Mouse (Mus musculus): ENCODE results near the gene Klhl2. TPM values are rescaled to one million over a fixed set of nuclear protein-coding genes. Genes with fewer than 3 reads are reported as not detected.
A peak's percentile ranks its signal among the peaks of the same experiment; 100 is the strongest.

Klhl2 gene
- polyA plus RNA-seq, 1 experiment from 2014 or later: 16.3 TPM

DNA sequence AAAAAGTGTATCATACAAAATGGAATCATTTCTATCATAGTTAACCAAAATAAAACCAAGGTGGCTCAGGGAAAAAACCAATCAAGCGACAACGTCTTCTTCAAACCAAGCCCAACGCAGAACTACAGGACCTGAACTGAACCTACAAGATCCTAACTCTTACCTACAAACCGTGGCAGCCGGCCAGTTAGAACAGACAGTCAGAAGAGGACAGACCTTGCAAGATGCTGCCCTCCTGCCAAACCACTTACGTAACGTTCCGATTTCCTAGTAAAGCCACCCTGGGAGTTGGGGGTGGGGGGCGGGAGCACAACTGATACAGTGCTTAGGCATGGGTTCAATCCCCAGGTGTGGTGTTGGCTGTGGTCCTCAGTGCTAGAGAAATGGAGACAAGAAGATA is 82.8 kb downstream of the Klhl2 start:
- Histone ChIP-seq H3K4me3 (ENCODE audit: low read length) (no peak overlapping the region), H3K36me3 (ENCODE audit: control insufficient read depth, insufficient read depth, low read length) (no peaks in the 10 kb centered on the region), H3K27me3 (replicated peaks; ENCODE audit: control insufficient read depth, insufficient read depth, low read length) (no peaks in the 10 kb centered on the region), H3K9ac (ENCODE audit: low read depth, low read length) (no peak overlapping the region), H3K4me1 (ENCODE audit: control insufficient read depth, insufficient read depth, low read depth, low read length) (no peaks in the 10 kb centered on the region), H3K9me3 (ENCODE audit: control insufficient read depth, low read length) (no peaks in the 10 kb centered on the region), H3K4me2 (ENCODE audit: low read length) (no peak overlapping the region), H3K27ac (ENCODE audit: low read depth, low read length) (no peak overlapping the region)
- ATAC-seq: no peak
- 90% methylated on average over 9 of the region's 9 CpGs for WGBS

DNA sequence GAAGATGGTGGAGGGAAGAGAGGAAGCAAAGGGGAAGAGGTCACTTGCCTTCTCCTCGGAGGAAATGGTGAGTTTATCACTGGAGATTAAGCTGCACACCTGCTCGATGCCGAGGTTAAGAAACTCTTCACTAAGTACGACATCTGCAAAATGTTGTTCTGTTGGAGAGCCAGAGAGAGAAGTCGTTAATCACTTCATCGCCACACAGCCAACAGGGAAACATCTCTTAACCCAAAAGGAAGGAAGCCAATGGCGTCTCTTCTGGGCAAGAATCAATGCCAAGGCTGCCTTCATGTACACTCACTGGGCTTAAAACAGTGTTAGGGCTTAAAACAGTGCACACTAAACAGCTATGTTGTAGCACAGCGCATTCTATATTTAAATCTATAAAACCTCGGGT is 85.7 kb downstream of the Klhl2 start:
- Histone ChIP-seq H3K4me3 (ENCODE audit: low read length) (no peak overlapping the region), H3K36me3 (ENCODE audit: control insufficient read depth, insufficient read depth, low read length) (no peaks in the 10 kb centered on the region), H3K4me2 (ENCODE audit: low read length) (no peak overlapping the region), H3K27me3 (replicated peaks; ENCODE audit: control insufficient read depth, insufficient read depth, low read length) (no peaks in the 10 kb centered on the region), H3K27ac (ENCODE audit: low read depth, low read length) (no peak overlapping the region), H3K4me1 (ENCODE audit: control insufficient read depth, insufficient read depth, low read depth, low read length) (no peaks in the 10 kb centered on the region), H3K9ac (ENCODE audit: low read depth, low read length) (no peak overlapping the region), H3K9me3 (ENCODE audit: control insufficient read depth, low read length) (no peaks in the 10 kb centered on the region)
- 81% methylated on average over 9 of the region's 9 CpGs for WGBS
- ATAC-seq: no peak

DNA sequence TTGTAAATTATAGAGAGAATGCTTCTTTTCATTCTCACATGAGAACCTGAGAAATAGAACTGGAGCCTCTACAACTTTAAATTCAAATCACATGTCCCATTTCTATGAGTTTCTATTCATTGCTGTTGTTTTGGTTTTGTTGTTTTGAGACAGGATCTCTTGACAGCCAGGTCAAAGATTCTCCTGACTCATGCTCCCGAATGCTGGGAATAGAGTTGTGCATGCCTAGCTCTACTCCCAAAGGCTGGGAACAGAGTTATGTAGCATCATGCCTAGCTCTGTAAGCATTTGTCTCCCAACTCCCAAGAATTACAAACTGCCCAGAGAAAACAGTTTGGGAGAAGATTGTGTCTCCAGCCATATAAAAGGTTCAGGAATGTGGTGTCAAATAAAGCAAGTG is 87.1 kb downstream of the Klhl2 start:
- WGBS: 69% methylated on average over 1 of the region's 1 CpGs
- no peaks in the 10 kb centered on the region for H3K27me3 ChIP-seq (replicated peaks; ENCODE audit: control insufficient read depth, insufficient read depth, low read length)
- no peak for ATAC-seq
- H3K4me3 ChIP-seq (ENCODE audit: low read length): no peak overlapping the region
- H3K9ac ChIP-seq (ENCODE audit: low read depth, low read length): no peak overlapping the region
- no peak overlapping the region for H3K4me2 ChIP-seq (ENCODE audit: low read length)
- no peak overlapping the region for H3K27ac ChIP-seq (ENCODE audit: low read depth, low read length)
- H3K36me3 ChIP-seq (ENCODE audit: control insufficient read depth, insufficient read depth, low read length): peaks cover 5% of the 10 kb centered on the region; the same call in 1 of the 2 replicates
- H3K9me3 ChIP-seq (ENCODE audit: control insufficient read depth, low read length): no peaks in the 10 kb centered on the region
- H3K4me1 ChIP-seq (ENCODE audit: control insufficient read depth, insufficient read depth, low read depth, low read length): no peaks in the 10 kb centered on the region

DNA sequence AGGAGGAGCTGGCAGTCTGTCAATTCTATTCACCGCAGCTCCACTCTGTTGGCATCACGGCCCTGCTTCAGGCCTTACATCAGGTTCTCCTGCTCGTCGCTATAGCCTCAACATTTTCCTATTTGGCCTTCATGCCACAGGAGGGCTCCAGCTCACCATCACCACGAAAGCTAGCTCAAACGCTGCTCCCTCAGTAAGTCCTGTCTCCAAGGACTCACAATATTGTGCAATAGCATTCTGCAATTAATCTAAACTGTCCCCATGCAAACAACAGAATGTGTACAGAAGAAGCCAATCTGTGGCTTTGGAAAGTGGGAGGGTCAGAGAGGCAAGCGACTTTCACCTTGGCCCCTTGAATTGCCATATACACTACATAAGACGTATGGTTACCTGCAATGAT is 88.4 kb downstream of the Klhl2 start:
- WGBS: 55% methylated on average over 8 of the region's 8 CpGs
- peak; percentile 81 for ATAC-seq

DNA sequence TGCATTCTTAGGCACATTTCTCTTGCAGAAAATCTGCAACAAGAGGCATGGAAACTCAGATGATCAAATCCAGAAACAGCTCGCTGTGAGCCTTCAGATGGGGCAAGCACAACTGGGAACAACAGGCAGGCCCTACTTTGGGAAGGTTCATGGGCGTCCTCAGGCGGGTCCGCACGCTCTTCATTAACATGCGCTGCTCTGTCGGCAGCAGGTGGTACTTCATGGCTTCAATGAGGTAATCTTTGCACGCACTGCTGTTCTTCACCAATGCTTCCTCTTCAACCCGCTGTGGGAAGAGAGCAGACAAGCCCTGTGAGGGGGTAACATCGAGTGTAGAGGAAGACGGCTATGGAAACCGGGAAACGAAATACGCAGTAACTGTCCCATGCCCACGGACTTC is 91.9 kb downstream of the Klhl2 start:
- H3K9me3 ChIP-seq (ENCODE audit: control insufficient read depth, low read length): no peaks in the 10 kb centered on the region
- H3K27me3 ChIP-seq (replicated peaks; ENCODE audit: control insufficient read depth, insufficient read depth, low read length): no peaks in the 10 kb centered on the region
- no peak overlapping the region for H3K9ac ChIP-seq (ENCODE audit: low read depth, low read length)
- no peak overlapping the region for H3K4me3 ChIP-seq (ENCODE audit: low read length)
- peaks cover 7% of the 10 kb centered on the region; the same call in 1 of the 2 replicates for H3K36me3 ChIP-seq (ENCODE audit: control insufficient read depth, insufficient read depth, low read length)
- H3K4me2 ChIP-seq (ENCODE audit: low read length): no peak overlapping the region
- WGBS: 94% methylated on average over 15 of the region's 15 CpGs
- H3K4me1 ChIP-seq (ENCODE audit: control insufficient read depth, insufficient read depth, low read depth, low read length): no peaks in the 10 kb centered on the region
- ATAC-seq: no peak
- no peak overlapping the region for H3K27ac ChIP-seq (ENCODE audit: low read depth, low read length)

More for the DNA sequence above, 88.4 kb downstream of the Klhl2 start:
- Histone ChIP-seq H3K36me3 (ENCODE audit: control insufficient read depth, insufficient read depth, low read length) (peaks cover 7% of the 10 kb centered on the region; the same call in 1 of the 2 replicates), H3K27ac (ENCODE audit: low read depth, low read length) (no peak overlapping the region), H3K9me3 (ENCODE audit: control insufficient read depth, low read length) (no peaks in the 10 kb centered on the region), H3K4me2 (ENCODE audit: low read length) (no peak overlapping the region), H3K27me3 (replicated peaks; ENCODE audit: control insufficient read depth, insufficient read depth, low read length) (no peaks in the 10 kb centered on the region), H3K4me1 (ENCODE audit: control insufficient read depth, insufficient read depth, low read depth, low read length) (no peaks in the 10 kb centered on the region), H3K9ac (ENCODE audit: low read depth, low read length) (no peak overlapping the region), H3K4me3 (ENCODE audit: low read length) (no peak overlapping the region)

DNA sequence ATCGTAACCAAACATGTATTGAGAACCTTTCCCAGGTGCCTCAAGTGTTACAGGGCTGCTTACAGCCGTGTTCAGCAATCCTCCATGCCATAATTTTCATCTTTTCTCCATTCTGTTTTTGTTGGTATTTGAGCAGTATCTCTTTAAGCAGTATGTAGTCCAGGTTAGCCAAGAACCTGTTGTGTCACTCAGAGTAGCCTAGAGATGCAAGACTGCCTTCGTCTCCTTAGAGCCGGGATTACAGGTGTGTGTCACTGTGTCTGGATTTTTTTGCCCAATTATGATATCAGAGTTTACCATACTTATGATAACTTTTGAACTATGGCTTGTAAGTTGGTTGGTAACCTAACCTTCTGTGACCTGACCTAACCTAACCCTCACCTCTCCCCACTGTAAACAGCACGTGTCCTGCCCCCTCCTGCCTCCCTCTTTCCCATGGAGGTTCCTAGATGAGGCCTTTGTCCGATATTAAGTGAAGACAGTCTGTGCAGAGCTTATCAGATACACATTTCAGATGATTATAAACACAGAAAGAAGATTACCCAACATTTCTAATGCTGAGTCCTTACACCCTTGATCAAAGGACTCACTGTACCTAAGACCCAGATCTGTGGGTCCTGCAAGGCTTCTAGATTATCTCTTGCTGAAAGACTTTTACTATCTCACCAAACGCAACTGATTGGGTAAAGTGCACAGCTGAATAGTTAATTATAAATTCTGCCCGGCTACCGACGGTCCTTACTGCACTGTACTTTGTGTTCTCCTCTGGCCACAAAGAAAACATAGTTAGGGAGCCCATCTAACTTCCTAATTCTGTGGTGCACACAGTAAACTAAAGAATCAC is 103.4 kb downstream of the Klhl2 start:
- Histone ChIP-seq H3K4me3 (ENCODE audit: low read length) (no peak overlapping the region), H3K4me1 (ENCODE audit: control insufficient read depth, insufficient read depth, low read depth, low read length) (no peaks in the 10 kb centered on the region), H3K9ac (ENCODE audit: low read depth, low read length) (no peak overlapping the region), H3K36me3 (ENCODE audit: control insufficient read depth, insufficient read depth, low read length) (peaks cover 13% of the 10 kb centered on the region), H3K27me3 (replicated peaks; ENCODE audit: control insufficient read depth, insufficient read depth, low read length) (no peaks in the 10 kb centered on the region), H3K9me3 (ENCODE audit: control insufficient read depth, low read length) (no peaks in the 10 kb centered on the region), H3K4me2 (ENCODE audit: low read length) (no peak overlapping the region), H3K27ac (ENCODE audit: low read depth, low read length) (no peak overlapping the region)
- no peak; the same call in 1 of the 2 replicates for ATAC-seq
- 90% methylated on average over 10 of the region's 10 CpGs for WGBS

DNA sequence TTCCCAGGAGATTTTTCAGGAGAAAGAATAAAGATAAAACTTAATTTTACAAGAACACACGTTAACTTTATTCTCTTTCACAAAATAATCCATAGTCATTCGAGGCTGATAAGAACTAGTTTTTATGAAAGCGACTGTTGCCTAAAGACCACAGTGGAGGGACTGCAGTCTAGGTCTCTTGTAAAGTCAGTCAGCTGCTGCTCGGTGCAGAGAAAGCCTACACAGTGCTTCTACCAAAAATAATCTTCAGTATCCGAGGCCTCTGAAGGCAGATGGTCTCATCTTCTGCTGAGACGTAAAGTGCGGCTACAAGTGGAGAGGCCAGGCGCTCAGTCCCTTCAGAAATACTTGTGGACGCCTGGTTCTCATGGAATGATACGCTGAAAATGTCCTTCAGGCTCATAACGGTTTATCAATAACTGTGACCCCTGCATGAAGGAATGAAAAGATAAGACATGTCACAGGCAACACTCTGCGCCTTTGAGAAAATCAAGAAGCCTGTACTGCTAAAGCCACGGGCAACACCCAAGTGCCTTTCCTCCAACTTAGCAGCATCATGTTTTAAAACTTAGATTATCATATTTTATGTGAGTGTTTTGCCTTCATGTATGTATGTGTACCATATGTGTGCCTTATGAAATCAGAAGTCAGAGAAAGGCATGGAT is 109.1 kb downstream of the Klhl2 start:
- H3K9me3 ChIP-seq (ENCODE audit: control insufficient read depth, low read length): no peaks in the 10 kb centered on the region
- no peak overlapping the region for H3K27ac ChIP-seq (ENCODE audit: low read depth, low read length)
- H3K4me3 ChIP-seq (ENCODE audit: low read length): no peak overlapping the region
- H3K9ac ChIP-seq (ENCODE audit: low read depth, low read length): no peak overlapping the region
- H3K4me2 ChIP-seq (ENCODE audit: low read length): no peak overlapping the region
- ATAC-seq: no peak
- no peaks in the 10 kb centered on the region for H3K4me1 ChIP-seq (ENCODE audit: control insufficient read depth, insufficient read depth, low read depth, low read length)
- no peaks in the 10 kb centered on the region for H3K27me3 ChIP-seq (replicated peaks; ENCODE audit: control insufficient read depth, insufficient read depth, low read length)
- WGBS: 94% methylated on average over 13 of the region's 13 CpGs
- 0 out of 2 replicates have a peak, but pooled peaks cover 3% of the 10 kb centered on the region for H3K36me3 ChIP-seq (ENCODE audit: control insufficient read depth, insufficient read depth, low read length)

DNA sequence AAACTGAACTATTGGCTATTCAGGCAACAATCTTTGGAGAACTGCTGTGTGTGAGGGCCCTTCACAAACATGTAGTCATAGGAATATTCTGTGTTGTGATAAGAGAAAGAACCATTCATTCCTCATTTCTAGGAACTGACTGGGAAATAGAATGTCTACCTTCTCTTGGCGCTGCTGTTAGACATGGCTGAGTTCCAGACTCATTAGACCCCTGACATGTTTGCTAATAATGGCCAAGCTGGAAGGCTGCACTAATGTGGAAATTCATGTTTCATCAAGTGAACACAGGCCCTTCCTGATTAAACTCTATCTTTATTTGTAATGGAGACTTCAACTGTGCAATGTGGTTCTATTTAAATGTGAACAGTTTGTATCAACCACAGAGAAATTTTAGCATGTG is 110.9 kb downstream of the Klhl2 start:
- no peak overlapping the region for H3K4me2 ChIP-seq (ENCODE audit: low read length)
- no peaks in the 10 kb centered on the region for H3K9me3 ChIP-seq (ENCODE audit: control insufficient read depth, low read length)
- no peaks in the 10 kb centered on the region for H3K27me3 ChIP-seq (replicated peaks; ENCODE audit: control insufficient read depth, insufficient read depth, low read length)
- no peak overlapping the region for H3K4me3 ChIP-seq (ENCODE audit: low read length)
- 38% methylated on average over 1 of the region's 1 CpGs for WGBS
- no peaks in the 10 kb centered on the region for H3K4me1 ChIP-seq (ENCODE audit: control insufficient read depth, insufficient read depth, low read depth, low read length)
- no peak overlapping the region for H3K27ac ChIP-seq (ENCODE audit: low read depth, low read length)
- no peak for ATAC-seq
- H3K36me3 ChIP-seq (ENCODE audit: control insufficient read depth, insufficient read depth, low read length): 0 out of 2 replicates have a peak, but pooled peaks cover 3% of the 10 kb centered on the region
- H3K9ac ChIP-seq (ENCODE audit: low read depth, low read length): no peak overlapping the region

DNA sequence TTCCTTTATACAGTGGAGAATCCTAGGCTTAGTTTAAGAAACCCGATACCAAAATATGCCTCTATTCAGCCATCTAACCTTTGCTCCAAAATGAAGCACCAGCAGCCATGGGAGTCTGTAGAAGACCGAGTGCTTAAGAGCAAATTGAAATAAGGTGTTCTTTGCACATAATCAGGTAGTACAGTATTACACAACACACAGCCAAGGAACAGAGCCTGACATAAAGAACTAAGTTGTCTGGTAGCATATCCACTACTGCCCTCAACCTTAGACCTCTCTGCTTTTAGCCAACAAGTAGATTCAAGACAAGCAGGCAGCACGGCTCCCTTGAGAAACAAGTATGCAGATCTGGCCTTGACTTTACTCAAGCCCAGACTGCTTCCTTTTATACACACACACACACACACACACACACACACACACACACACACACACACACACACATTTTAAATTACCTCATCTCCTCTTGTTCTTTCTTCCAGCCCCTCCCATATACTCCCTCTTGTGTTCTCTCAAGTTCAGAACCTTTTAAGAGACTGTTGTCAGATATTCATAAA is 113.0 kb downstream of the Klhl2 start:
- H3K4me1 ChIP-seq (ENCODE audit: control insufficient read depth, insufficient read depth, low read depth, low read length): peaks cover 2% of the 10 kb centered on the region
- H3K36me3 ChIP-seq (ENCODE audit: control insufficient read depth, insufficient read depth, low read length): 0 out of 2 replicates have a peak, but pooled peaks cover 3% of the 10 kb centered on the region
- ATAC-seq: no peak
- H3K9me3 ChIP-seq (ENCODE audit: control insufficient read depth, low read length): no peaks in the 10 kb centered on the region
- H3K27me3 ChIP-seq (replicated peaks; ENCODE audit: control insufficient read depth, insufficient read depth, low read length): no peaks in the 10 kb centered on the region
- no peak overlapping the region for H3K4me3 ChIP-seq (ENCODE audit: low read length)
- no peak overlapping the region for H3K4me2 ChIP-seq (ENCODE audit: low read length)
- no peak overlapping the region for H3K27ac ChIP-seq (ENCODE audit: low read depth, low read length)
- 92% methylated on average over 3 of the region's 3 CpGs for WGBS
- H3K9ac ChIP-seq (ENCODE audit: low read depth, low read length): no peak overlapping the region
